18 mouse cellular contexts compared by ENCODE assay signal in the genomic region with DNA sequence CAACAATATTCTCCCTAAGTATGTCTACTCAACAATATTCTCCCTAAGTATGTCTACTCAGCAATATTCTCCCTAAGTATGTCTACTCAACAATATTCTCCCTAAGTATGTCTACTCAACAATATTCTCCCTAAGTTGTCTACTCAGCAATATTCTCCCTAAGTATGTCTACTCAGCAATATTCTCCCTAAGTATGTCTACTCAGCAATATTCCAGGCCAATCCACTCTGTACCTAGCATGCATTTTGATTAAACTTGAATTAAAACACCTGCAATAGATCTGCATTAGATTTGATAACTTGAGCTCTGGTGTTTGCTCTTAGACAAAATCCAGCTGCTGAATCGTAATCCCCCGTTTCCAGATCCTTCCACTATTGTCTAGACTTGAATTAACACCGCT. TPM values are rescaled to one million over a fixed set of nuclear protein-coding genes. Genes with fewer than 3 reads are reported as not detected.
DNase-seq lines count a peak whose midpoint lies in the region; TF ChIP-seq lines count a peak whose summit lies in the region.
"Not testable (repeated sequence)": the region's sequence is repeated elsewhere in the genome, so short reads cannot be mapped to it uniquely, and the experiment has no call there.
"Had no signal": no experiment of that assay in that cellular context is flagged by ENCODE, and none has a peak within 500 bp of the region (broad histone marks: within the 10 kb centered on the region; RNA-seq: fewer than 3 reads in every experiment).

No protein-coding gene starts in this region.

- TF ChIP-seq POLR2A in CH12.LX (IDR thresholded peaks at IDR 0.05; ENCODE audit: low read depth, low read length): not testable (repeated sequence)

- not testable (repeated sequence) for TF ChIP-seq EP300 in CH12.LX (IDR thresholded peaks at IDR 0.05; ENCODE audit: low read length)

- not testable (repeated sequence) for H3K9me3 ChIP-seq in CH12.LX (replicated peaks; ENCODE audit: low read length); ES-E14 (ENCODE audit: control insufficient read depth, insufficient read depth, low read depth, low read length)

- H3K4me2 ChIP-seq in CH12.LX (ENCODE audit: insufficient read depth, low read depth, poor library complexity, severe bottlenecking): not testable (repeated sequence)

- DNase-seq in CH12.LX (ENCODE audit: extremely low read depth); ES-E14 (ENCODE audit: low read depth, low spot score): not testable (repeated sequence)

- not testable (repeated sequence) for TF ChIP-seq CTCF in CH12.LX (conservative IDR thresholded peaks at IDR 0.05 in 1 of 2, IDR thresholded peaks at IDR 0.05 in 1 of 2; ENCODE audit: low read depth in 2 of 2, low read length in 2 of 2)

- H3K36me3 ChIP-seq in CH12.LX (replicated peaks in 1 of 2; ENCODE audit: control insufficient read depth in 1 of 2, insufficient read depth in 1 of 2, low read length in 1 of 2); ES-E14 (ENCODE audit: control insufficient read depth, insufficient read depth, low read length, poor library complexity, severe bottlenecking): not testable (repeated sequence)

- H3K27ac ChIP-seq in CH12.LX (ENCODE audit: insufficient read depth, low read depth); ES-E14 (ENCODE audit: insufficient read depth, low read depth, low read length, poor library complexity, severe bottlenecking): not testable (repeated sequence)

- H3K4me1 ChIP-seq in CH12.LX (ENCODE audit: control insufficient read depth in 1 of 2, insufficient read depth in 2 of 2); ES-E14 (ENCODE audit: control insufficient read depth in 2 of 2, insufficient read depth in 2 of 2, low read length in 2 of 2, poor library complexity in 1 of 2): not testable (repeated sequence)

- not testable (repeated sequence) for H3K79me2 ChIP-seq in CH12.LX (replicated peaks; ENCODE audit: control insufficient read depth, extremely low read depth, insufficient read depth, poor library complexity, severe bottlenecking)

- not testable (repeated sequence) for H3K9ac ChIP-seq in CH12.LX (ENCODE audit: insufficient read depth, low read depth); ES-E14 (ENCODE audit: insufficient read depth, low read depth, low read length, poor library complexity, severe bottlenecking)

- not testable (repeated sequence) for H3K4me3 ChIP-seq in CH12.LX (replicated peaks in 1 of 3; ENCODE audit: low read depth in 2 of 3, low read length in 2 of 3, poor library complexity in 1 of 3); ES-E14 (ENCODE audit: insufficient read depth in 1 of 2, low read depth in 1 of 2, low read length in 2 of 2, poor library complexity in 1 of 2, severe bottlenecking in 1 of 2)

- in situ Hi-C loops in CH12.LX (cut with MboI; ENCODE audit: low pct_ligation_motif_present, low pct_unique_long_range_greater_than_20kb, low sequenced_read_pairs): loop anchor here (10.0 to 25.0 kb wide), 2 partner anchors 265 to 537 kb away; no protein-coding TSS in a partner anchor
- in situ Hi-C loops in ES-E14 (cut with MboI; ENCODE audit: low sequenced_read_pairs in 2 of 2, unreplicated experiment in 2 of 2): loop anchor here in 1 of 2 experiments (25.0 kb wide), 1 partner anchor 262 kb away; no protein-coding TSS in a partner anchor

- dilution Hi-C loops in CH12.LX (cut with MboI; ENCODE audit: extremely low pct_ligation_motif_present, extremely low pct_unique_long_range_greater_than_20kb, low sequenced_read_pairs): not testable (repeated sequence)

- H3K27me3 ChIP-seq in CH12.LX (replicated peaks): not testable (repeated sequence)

- TF ChIP-seq RAD21 in CH12.LX (IDR thresholded peaks at IDR 0.05; ENCODE audit: low read depth, low read length): not testable (repeated sequence)

TF ChIP-seq in CH12.LX, 34 proteins besides CTCF, POLR2A, EP300 and RAD21:
- TF ChIP-seq MAFK (IDR thresholded peaks at IDR 0.05; ENCODE audit: insufficient replicate concordance, low read length): peak; percentile 80

TF ChIP-seq in ES-E14, 5 proteins besides CTCF, POLR2A, EP300 and RAD21:
- peak; percentile 51; the same call in 1 of the 2 replicates for TF ChIP-seq MAFK (IDR thresholded peaks at IDR 0.05; ENCODE audit: insufficient read depth, low read depth, low read length)

RNA-seq across cellular contexts. Expression of a gene that starts 26.9 kb away (rescaled TPM):
- total RNA-seq in CH12.LX (2012; rRNA removed) (not detected in 2 replicates), CH12.LX (2014; rRNA removed) (not detected in 2 replicates), ES-E14 (2012; rRNA removed) (not detected in 2 replicates)
- polyA plus RNA-seq in CH12.LX (2012; ENCODE audit: insufficient read length, low read depth): not detected in 2 replicates
- total RNA-seq: adrenal gland, adult 18-20 months; adrenal gland, adult 2 months; adrenal gland, adult 8-10 months; adrenal gland, postnatal 10 days; adrenal gland, postnatal 14 days; adrenal gland, postnatal 36 days; adrenal gland, postnatal 4 days; MEL had no signal
- polyA plus RNA-seq: activated CD4-positive, CD25-positive, alpha-beta regulatory T cell, adult 4 months; adrenal gland, adult 2 months; C2C12; CD4-positive, CD25-positive, alpha-beta regulatory T cell, adult 4 months; cerebellum, adult 2 months; G1E; Patski had no signal

RNA-seq across cellular contexts. Expression of a gene that starts 36.8 kb away (rescaled TPM):
- not detected in 2 replicates for total RNA-seq in CH12.LX (2012; rRNA removed)
- not detected in 2 replicates for total RNA-seq in CH12.LX (2014; rRNA removed)
- not detected in 2 replicates for polyA plus RNA-seq in CH12.LX (2012; ENCODE audit: insufficient read length, low read depth)
- 0.21 TPM in 1 of 2 replicates, not detected in the other for total RNA-seq in ES-E14 (2012; rRNA removed)
- total RNA-seq: adrenal gland, adult 18-20 months; adrenal gland, adult 2 months; adrenal gland, adult 8-10 months; adrenal gland, postnatal 10 days; adrenal gland, postnatal 14 days; adrenal gland, postnatal 25 days; adrenal gland, postnatal 36 days; G1E; MEL had no signal
- polyA plus RNA-seq: activated CD4-positive, CD25-positive, alpha-beta regulatory T cell, adult 4 months; adrenal gland, adult 2 months; brain, embryonic 14.5 days; C2C12; CD4-positive, CD25-positive, alpha-beta regulatory T cell, adult 4 months; cerebellum, adult 2 months; G1E; Patski had no signal
